Mouse (Mus musculus) adrenal gland, postnatal 36 days (tissue): ENCODE data around the gene Klhdc4. TPM values are rescaled to one million over a fixed set of nuclear protein-coding genes. Genes with fewer than 3 reads are reported as not detected.
A peak's percentile ranks its signal among the peaks of the same experiment; 100 is the strongest.

Experiments used
- DNase-seq, 2 experiments: peaks; one replicate each; pipeline ENCODE4 v3.0.0; 2021; ENCODE audit warnings: mixed read lengths in 1 of 2
- total RNA-seq, 2 experiments: library from RNA; stranded (reverse); gene quantifications; 2 replicates each; pipeline ENCODE4 v1.2.3; 2021

Klhdc4 gene
- total RNA-seq, 2 experiments from 2014 or later: 22.7 to 23.1 TPM

DNA sequence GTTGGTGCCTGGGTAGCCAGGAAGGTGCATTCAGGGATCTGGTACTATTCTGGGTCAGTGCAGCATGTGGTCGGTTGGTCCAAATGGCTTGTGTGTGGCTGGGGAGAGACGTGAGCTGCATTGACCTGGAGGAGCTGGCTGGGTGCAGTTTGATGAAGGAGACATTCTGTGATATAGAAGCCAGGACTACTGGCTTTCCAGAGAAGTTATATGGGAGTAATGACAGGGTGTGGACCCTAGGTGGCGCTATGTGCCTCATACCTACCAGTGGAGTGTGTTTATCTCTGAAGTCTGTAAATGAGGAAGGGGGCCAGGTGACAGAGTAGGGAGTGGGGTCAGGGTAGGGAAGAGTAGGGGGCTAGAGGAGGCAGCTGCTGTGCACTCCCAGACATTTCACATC is 78.9 kb downstream of the Klhdc4 start:
- peak in 1 of 2 experiments; percentile 15 for DNase-seq

DNA sequence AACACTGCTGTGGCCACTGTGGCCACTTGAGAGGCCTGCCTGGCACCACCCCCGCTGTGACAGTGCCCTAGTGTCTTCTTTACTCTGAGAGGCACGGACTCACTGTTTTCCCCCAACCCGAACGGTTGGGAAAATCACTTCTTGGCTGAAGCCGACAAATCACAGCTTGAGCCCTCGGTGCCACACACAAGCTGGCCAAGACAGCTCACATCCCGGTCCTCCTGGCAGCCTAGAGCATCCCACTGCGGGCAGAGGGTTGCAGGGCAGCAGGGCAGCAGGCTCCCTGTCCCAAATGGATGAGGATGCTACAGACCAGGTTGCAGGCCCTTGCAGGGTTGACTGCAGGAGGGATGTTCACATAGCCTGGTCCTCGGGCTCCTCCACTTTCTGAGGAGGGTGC is 79.9 kb downstream of the Klhdc4 start:
- DNase-seq: no peak

Other genes with a start within 250 kb of the Klhdc4 start
- 100 to 1,000 TPM; 179 to 206 TPM for gene Map1lc3b, start 239.2 kb downstream of the Klhdc4 start, total RNA-seq
- 10 to 100 TPM; 43.4 to 53.4 TPM for gene Zcchc14, start 176.7 kb downstream of the Klhdc4 start, total RNA-seq
- 1 to 10 TPM; 1.1 to 1.8 TPM for gene Jph3, start 99.9 kb downstream of the Klhdc4 start, total RNA-seq
- gene Slc7a5, start 78.1 kb upstream of the Klhdc4 start, total RNA-seq: 10 to 100 TPM; 41.6 to 64.0 TPM
- not detected for gene Car5a, start 115.3 kb upstream of the Klhdc4 start, total RNA-seq
- gene Banp, start 120.2 kb upstream of the Klhdc4 start, total RNA-seq: 10 to 100 TPM; 25.4 to 37.4 TPM